Mouse (Mus musculus): ENCODE data around the gene Gm13272.
"Not testable (repeated sequence)": the region's sequence is repeated elsewhere in the genome, so short reads cannot be mapped to it uniquely, and the experiment has no call there.

- not testable (repeated sequence) for TF ChIP-seq EP300 (IDR thresholded peaks at IDR 0.05; ENCODE audit: low read depth)
- TF ChIP-seq CTCF (IDR thresholded peaks at IDR 0.05; ENCODE audit: low read depth): peak; percentile 44
Observed at GRCm38 (mm10) chr4:88793936-88794675, 14.5 kb downstream of the Gm13272 start, which contains the start of gene Gm13275.
